Mouse (Mus musculus) midbrain, embryonic 12.5 days (tissue): Measurements from ENCODE around the gene Pelo. TPM values are rescaled to one million over a fixed set of nuclear protein-coding genes. Genes with fewer than 3 reads are reported as not detected.

Source experiments
- ATAC-seq: fragments of 200-750 bp; cut with Nextera tagmentation; 2 replicates; pipeline ENCODE4 v1.8.0; 2017; ENCODE audit warnings: low read depth, moderate TSS enrichment, moderate library complexity; ENCODE audit not compliant: low FRiP score
- H3K27ac ChIP-seq: fragments of 300-500 bp; sonication (generic); replicated peaks from 2 replicates; pipeline ENCODE4 v1.5.1; 2016; ENCODE audit warnings: mild to moderate bottlenecking
- H3K27me3 ChIP-seq: fragments of 300-500 bp; sonication (generic); 2 replicates; pipeline ENCODE4 v1.6.1; 2016; ENCODE audit warnings: mild to moderate bottlenecking
- H3K36me3 ChIP-seq: fragments of 300-500 bp; sonication (generic); 2 replicates; pipeline ENCODE4 v1.6.1; 2016
- H3K4me1 ChIP-seq: fragments of 300-500 bp; sonication (generic); 2 replicates; pipeline ENCODE4 v1.6.1; 2016
- H3K4me2 ChIP-seq: fragments of 300-500 bp; sonication (generic); replicated peaks from 2 replicates; pipeline ENCODE4 v1.6.1; 2016; ENCODE audit warnings: mild to moderate bottlenecking, moderate library complexity
- H3K4me3 ChIP-seq: fragments of 300-500 bp; sonication (generic); 2 replicates; pipeline ENCODE4 v1.5.1; 2016; ENCODE audit warnings: mild to moderate bottlenecking
- H3K9ac ChIP-seq: fragments of 300-500 bp; sonication (generic); replicated peaks from 2 replicates; pipeline ENCODE4 v1.6.1; 2016; ENCODE audit warnings: mild to moderate bottlenecking, moderate library complexity
- H3K9me3 ChIP-seq: fragments of 300-500 bp; sonication (generic); 2 replicates; pipeline ENCODE4 v1.6.1; 2016; ENCODE audit warnings: mild to moderate bottlenecking
- WGBS: fragments of 180-500 bp; shearing (Covaris S2); methylation state at CpG from one replicate; pipeline ENCODE4 v1.1.7; 2016; 5-methylcytosine and 5-hydroxymethylcytosine counted together
- polyA plus RNA-seq: library from polyadenylated mRNA; unstranded; fragments of >200 nt; fragmentation: Nextera tagmentation; extraction: Ambion mirVana; gene quantifications from 2 replicates; pipeline ENCODE4 v1.2.1, GENCODE M21; 2016

Pelo gene
- polyA plus RNA-seq, 1 experiment from 2014 or later = 4.1 TPM

GRCm38 (mm10) chr13:115095392-115095791, 5.4 kb upstream of the Pelo start:
- WGBS = 94% methylated on average over 2 of the region's 2 CpGs
- Histone ChIP-seq H3K4me3 (no peak overlapping the region), H3K9me3 (no peaks in the 10 kb centered on the region), H3K9ac (no peak overlapping the region), H3K4me1 (no peaks in the 10 kb centered on the region), H3K4me2 (no peak overlapping the region), H3K27me3 (peaks cover 20% of the 10 kb centered on the region), H3K27ac (no peak overlapping the region), H3K36me3 (no peaks in the 10 kb centered on the region)
- ATAC-seq = no peak

DNA sequence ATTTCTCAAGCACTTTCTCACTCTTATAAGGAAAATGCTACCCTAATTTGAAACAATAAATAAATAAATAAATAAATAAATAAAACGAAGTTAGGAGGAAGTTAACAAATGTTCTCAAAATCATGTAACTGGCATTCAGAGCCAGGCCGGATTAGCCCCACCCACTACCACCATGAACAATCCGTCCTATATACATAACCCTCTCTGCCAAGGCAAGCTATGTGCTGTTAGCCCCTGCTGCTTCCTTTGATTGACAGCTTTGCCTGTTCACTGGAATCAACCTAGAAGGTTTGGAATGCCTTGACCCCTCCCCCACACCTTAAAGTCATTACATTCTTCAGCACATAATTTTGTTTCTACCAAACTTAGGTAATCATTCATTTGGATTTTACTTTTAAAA, 1.5 kb upstream of the Pelo start:
- no peak overlapping the region for H3K9ac ChIP-seq
- no peak overlapping the region for H3K4me2 ChIP-seq
- no peak for ATAC-seq
- H3K4me3 ChIP-seq = no peak overlapping the region
- no peak overlapping the region for H3K27ac ChIP-seq
- H3K27me3 ChIP-seq = peaks cover 4% of the 10 kb centered on the region
- WGBS = 73% methylated on average over 3 of the region's 3 CpGs
- H3K9me3 ChIP-seq = peaks cover 4% of the 10 kb centered on the region; the same call in 1 of the 2 replicates
- H3K36me3 ChIP-seq = peaks cover 18% of the 10 kb centered on the region
- H3K4me1 ChIP-seq = peaks cover 12% of the 10 kb centered on the region

- WGBS = 50% methylated on average over 9 of the region's 9 CpGs
Measured at GRCm38 (mm10) chr13:115090977-115091445, 1.0 kb upstream of the Pelo start.

GRCm38 (mm10) chr13:115089395-115090025, 476 bp downstream of the Pelo start:
- H3K27me3 ChIP-seq = peaks cover 4% of the 10 kb centered on the region
- H3K9me3 ChIP-seq = peaks cover 4% of the 10 kb centered on the region; the same call in 1 of the 2 replicates
- peak overlapping the region; percentile 95 for H3K4me2 ChIP-seq
- H3K36me3 ChIP-seq = peaks cover 23% of the 10 kb centered on the region
- ATAC-seq = peak; percentile 72
- peak overlapping the region; percentile 75 for H3K4me3 ChIP-seq
- WGBS = 7% methylated on average over 34 of the region's 35 CpGs
- peak overlapping the region; percentile 65 for H3K9ac ChIP-seq
- H3K27ac ChIP-seq = no peak overlapping the region
- H3K4me1 ChIP-seq = peaks cover 12% of the 10 kb centered on the region

More at GRCm38 (mm10) chr13:115090977-115091445, 1.0 kb upstream of the Pelo start:
- ATAC-seq = no peak
- Histone ChIP-seq H3K9ac (peak overlapping the region; percentile 59; the same call in 1 of the 2 replicates), H3K27ac (no peak overlapping the region), H3K4me1 (peaks cover 12% of the 10 kb centered on the region), H3K9me3 (peaks cover 4% of the 10 kb centered on the region; the same call in 1 of the 2 replicates), H3K27me3 (peaks cover 4% of the 10 kb centered on the region), H3K4me2 (peak overlapping the region; percentile 95), H3K36me3 (peaks cover 20% of the 10 kb centered on the region), H3K4me3 (peak overlapping the region; percentile 75)

GRCm38 (mm10) chr13:115089020-115089394, 979 bp downstream of the Pelo start:
- H3K4me2 ChIP-seq = peak overlapping the region; percentile 95
- peaks cover 12% of the 10 kb centered on the region for H3K4me1 ChIP-seq
- H3K27me3 ChIP-seq = peaks cover 4% of the 10 kb centered on the region
- H3K9me3 ChIP-seq = peaks cover 4% of the 10 kb centered on the region; the same call in 1 of the 2 replicates
- peak overlapping the region; percentile 75 for H3K4me3 ChIP-seq
- WGBS = 75% methylated on average over 11 of the region's 11 CpGs
- H3K27ac ChIP-seq = no peak overlapping the region
- peaks cover 23% of the 10 kb centered on the region for H3K36me3 ChIP-seq
- H3K9ac ChIP-seq = peak overlapping the region; percentile 65
- no peak for ATAC-seq

DNA sequence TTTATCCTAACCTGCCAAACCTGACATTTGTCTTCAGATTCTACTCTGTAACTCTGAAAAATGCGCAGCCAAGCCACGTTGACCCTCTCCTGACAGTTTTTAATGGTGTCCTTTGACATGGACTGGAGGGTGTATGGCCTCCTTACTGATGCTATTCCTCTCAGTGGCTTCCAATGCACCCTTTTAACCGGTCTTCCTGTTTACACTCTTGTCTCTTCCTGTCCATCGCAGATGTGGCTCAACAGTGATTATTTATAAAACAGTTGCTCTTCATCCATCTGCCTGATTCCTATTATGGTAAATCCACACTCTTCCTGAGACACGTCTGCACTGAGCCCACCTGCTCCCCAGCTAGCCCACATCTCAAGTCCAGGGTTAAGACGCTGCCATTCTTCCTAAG, 4.0 kb downstream of the Pelo start:
- H3K27ac ChIP-seq = no peak overlapping the region
- peaks cover 4% of the 10 kb centered on the region; the same call in 1 of the 2 replicates for H3K9me3 ChIP-seq
- no peak overlapping the region for H3K9ac ChIP-seq
- peaks cover 12% of the 10 kb centered on the region for H3K4me1 ChIP-seq
- H3K4me3 ChIP-seq = no peak overlapping the region
- WGBS = 88% methylated on average over 6 of the region's 6 CpGs
- H3K4me2 ChIP-seq = no peak overlapping the region
- H3K27me3 ChIP-seq = peaks cover 2% of the 10 kb centered on the region
- H3K36me3 ChIP-seq = peaks cover 23% of the 10 kb centered on the region
- ATAC-seq = no peak

- no peak overlapping the region for H3K4me2 ChIP-seq
- H3K27ac ChIP-seq = no peak overlapping the region
- no peak for ATAC-seq
- WGBS = 93% methylated on average over 7 of the region's 7 CpGs
- H3K9ac ChIP-seq = no peak overlapping the region
- no peak overlapping the region for H3K4me3 ChIP-seq
- H3K36me3 ChIP-seq = peaks cover 10% of the 10 kb centered on the region
- no peaks in the 10 kb centered on the region for H3K27me3 ChIP-seq
- no peaks in the 10 kb centered on the region for H3K9me3 ChIP-seq
- H3K4me1 ChIP-seq = no peaks in the 10 kb centered on the region
Measured at GRCm38 (mm10) chr13:115082339-115082738, 7.6 kb downstream of the Pelo start.

DNA sequence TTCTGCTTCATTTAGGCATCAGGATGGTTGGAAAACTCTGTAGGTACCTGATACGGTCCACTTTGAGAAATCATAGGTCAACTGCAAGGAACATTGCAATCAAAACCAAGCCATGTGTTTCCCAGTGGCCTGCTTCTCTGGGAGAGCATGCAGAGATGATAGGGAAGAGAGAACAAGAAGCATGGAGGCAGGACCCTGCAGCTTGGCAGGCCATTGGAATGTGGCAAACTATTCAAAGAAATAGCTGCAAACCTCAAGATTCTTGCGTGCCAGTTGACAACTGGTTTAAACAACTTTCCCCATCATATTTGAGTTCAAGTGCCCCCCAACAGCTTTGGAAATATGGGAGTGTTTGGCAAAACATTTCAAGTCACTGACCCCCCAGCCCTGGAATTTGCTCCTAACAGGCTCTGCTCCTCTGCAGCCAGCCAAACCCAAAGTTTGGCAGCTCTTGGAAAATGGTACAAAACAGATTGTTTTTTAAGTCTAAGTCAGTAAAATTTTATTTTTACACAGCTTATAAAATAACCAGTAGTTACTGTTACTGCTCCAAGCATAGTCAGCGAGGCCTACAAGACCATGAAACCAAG, 9.9 kb downstream of the Pelo start:
- no peaks in the 10 kb centered on the region for H3K36me3 ChIP-seq
- H3K27me3 ChIP-seq = no peaks in the 10 kb centered on the region
- H3K4me3 ChIP-seq = no peak overlapping the region
- no peaks in the 10 kb centered on the region for H3K4me1 ChIP-seq
- WGBS = 90% methylated on average over 3 of the region's 3 CpGs
- H3K9ac ChIP-seq = no peak overlapping the region
- no peak overlapping the region for H3K4me2 ChIP-seq
- no peak overlapping the region for H3K27ac ChIP-seq
- no peak for ATAC-seq
- no peaks in the 10 kb centered on the region for H3K9me3 ChIP-seq

DNA sequence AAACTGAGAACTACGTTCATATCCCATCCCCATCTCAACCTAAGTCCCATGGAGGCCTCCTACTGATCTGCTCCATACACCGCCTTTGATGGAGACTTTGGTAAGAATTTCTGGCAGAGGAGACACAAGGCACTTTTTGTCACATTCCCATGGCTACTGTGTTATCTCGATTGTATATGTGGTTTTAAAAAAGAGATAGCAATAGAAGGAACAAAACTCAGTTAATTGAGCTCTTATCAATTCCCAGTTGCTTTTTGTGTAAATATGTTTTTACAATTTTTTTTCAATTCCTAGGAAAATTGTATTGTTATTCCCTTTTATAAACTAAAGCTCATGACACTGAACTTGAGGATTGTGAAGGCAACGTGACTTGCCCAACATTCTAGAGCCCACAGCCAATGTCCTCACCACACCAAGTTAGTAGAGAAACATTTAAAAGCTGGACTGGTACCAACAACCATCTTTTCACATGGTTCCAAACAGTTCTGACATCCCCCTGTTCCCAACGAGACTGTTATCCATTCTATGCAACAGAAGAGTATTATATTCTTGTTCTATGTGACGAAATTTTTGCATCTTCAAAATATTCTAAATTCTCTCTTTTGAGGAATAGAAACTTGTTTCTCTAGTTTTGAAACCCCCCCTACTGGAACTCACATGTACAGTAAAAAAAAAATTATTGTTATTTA, 10.8 kb downstream of the Pelo start:
- Histone ChIP-seq H3K4me2 (no peak overlapping the region), H3K9me3 (no peaks in the 10 kb centered on the region), H3K27ac (no peak overlapping the region), H3K4me3 (no peak overlapping the region), H3K36me3 (no peaks in the 10 kb centered on the region), H3K27me3 (no peaks in the 10 kb centered on the region), H3K4me1 (no peaks in the 10 kb centered on the region), H3K9ac (no peak overlapping the region)
- no peak for ATAC-seq
- 86% methylated on average over 6 of the region's 6 CpGs for WGBS

- no peak overlapping the region for H3K27ac ChIP-seq
- no peaks in the 10 kb centered on the region for H3K27me3 ChIP-seq
- ATAC-seq = no peak
- H3K36me3 ChIP-seq = no peaks in the 10 kb centered on the region
- no peak overlapping the region for H3K4me3 ChIP-seq
- no peak overlapping the region for H3K4me2 ChIP-seq
- H3K9me3 ChIP-seq = no peaks in the 10 kb centered on the region
- WGBS = 86% methylated on average over 9 of the region's 9 CpGs
- H3K4me1 ChIP-seq = no peaks in the 10 kb centered on the region
- no peak overlapping the region for H3K9ac ChIP-seq
Measured at GRCm38 (mm10) chr13:115077346-115078134, 12.4 kb downstream of the Pelo start.

- H3K4me3 ChIP-seq = no peak overlapping the region
- 95% methylated on average over 6 of the region's 6 CpGs for WGBS
- no peak for ATAC-seq
- H3K27me3 ChIP-seq = no peaks in the 10 kb centered on the region
- no peak overlapping the region for H3K4me2 ChIP-seq
- H3K36me3 ChIP-seq = no peaks in the 10 kb centered on the region
- H3K9me3 ChIP-seq = no peaks in the 10 kb centered on the region
- H3K9ac ChIP-seq = no peak overlapping the region
- H3K27ac ChIP-seq = no peak overlapping the region
- no peaks in the 10 kb centered on the region for H3K4me1 ChIP-seq
Measured at GRCm38 (mm10) chr13:115072386-115072785, 17.6 kb downstream of the Pelo start.
